Mouse (Mus musculus): ENCODE data around the gene Wdr13. TPM values are rescaled to one million over a fixed set of nuclear protein-coding genes. Genes with fewer than 3 reads are reported as not detected.

Gene Wdr13
- polyA plus RNA-seq, 1 experiment: 29.9 TPM

- no peaks in the 10 kb centered on the region for H3K4me1 ChIP-seq (ENCODE audit: control insufficient read depth, insufficient read depth, low read length)
- peak within 1 kb of the TSS; percentile 97 for H3K27ac ChIP-seq (ENCODE audit: insufficient read depth, low read length)
- TF ChIP-seq CTCF (IDR thresholded peaks at IDR 0.05; ENCODE audit: borderline replicate concordance, insufficient read depth, low read length): no peak
- TF ChIP-seq POLR2A (IDR thresholded peaks at IDR 0.05; ENCODE audit: low read depth, low read length): peak; percentile 79
- peak within 1 kb of the TSS; percentile 71 for H3K4me3 ChIP-seq (ENCODE audit: insufficient read depth, low read length)
These were observed 12.7 kb upstream of the Wdr13 start, which contains the start of gene Rbm3 for GRCm38 (mm10) chrX:8145153-8145991. Rbm3 (minus strand) TSS chrX:8145880.

GRCm38 (mm10) chrX:8143750-8144149 lies 11.1 kb upstream of the Wdr13 start:
- peak overlapping the region; percentile 71 for H3K4me3 ChIP-seq (ENCODE audit: insufficient read depth, low read length)
- no peak overlapping the region for H3K27ac ChIP-seq (ENCODE audit: insufficient read depth, low read length)
- TF ChIP-seq CTCF (IDR thresholded peaks at IDR 0.05; ENCODE audit: borderline replicate concordance, insufficient read depth, low read length): no peak
- TF ChIP-seq POLR2A (IDR thresholded peaks at IDR 0.05; ENCODE audit: low read depth, low read length): no peak
- no peaks in the 10 kb centered on the region for H3K4me1 ChIP-seq (ENCODE audit: control insufficient read depth, insufficient read depth, low read length)

DNA sequence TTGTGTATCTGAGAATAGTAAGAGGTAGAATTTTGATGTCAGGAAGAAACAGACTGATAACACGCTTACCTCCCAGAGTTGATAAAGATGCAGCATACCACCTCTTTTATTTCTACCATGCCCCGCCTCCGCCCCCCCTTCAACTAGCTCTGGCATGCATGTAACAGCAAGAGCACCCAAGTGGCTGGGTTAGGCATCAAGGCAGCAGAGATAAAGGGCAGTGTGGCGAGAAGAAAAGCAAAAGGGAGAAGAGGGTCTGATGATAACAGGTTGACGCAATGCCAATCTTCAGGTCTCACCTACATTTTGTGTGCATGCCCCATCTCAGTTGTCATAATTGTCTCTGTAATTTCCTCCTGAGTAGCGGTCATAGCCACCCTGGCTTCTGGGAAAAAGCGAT lies 10.3 kb upstream of the Wdr13 start:
- Histone ChIP-seq H3K4me1 (ENCODE audit: control insufficient read depth, insufficient read depth, low read length) (no peaks in the 10 kb centered on the region), H3K4me3 (ENCODE audit: insufficient read depth, low read length) (peak overlapping the region; percentile 21; the same call in 1 of the 2 replicates), H3K27ac (ENCODE audit: insufficient read depth, low read length) (no peak overlapping the region)
- TF ChIP-seq CTCF (IDR thresholded peaks at IDR 0.05; ENCODE audit: borderline replicate concordance, insufficient read depth, low read length) (no peak), POLR2A (IDR thresholded peaks at IDR 0.05; ENCODE audit: low read depth, low read length) (no peak)

GRCm38 (mm10) chrX:8141058-8141457 lies 8.4 kb upstream of the Wdr13 start:
- H3K27ac ChIP-seq (ENCODE audit: insufficient read depth, low read length): no peak overlapping the region
- TF ChIP-seq POLR2A (IDR thresholded peaks at IDR 0.05; ENCODE audit: low read depth, low read length) (no peak), CTCF (IDR thresholded peaks at IDR 0.05; ENCODE audit: borderline replicate concordance, insufficient read depth, low read length) (no peak)
- H3K4me3 ChIP-seq (ENCODE audit: insufficient read depth, low read length): no peak overlapping the region
- H3K4me1 ChIP-seq (ENCODE audit: control insufficient read depth, insufficient read depth, low read length): no peaks in the 10 kb centered on the region

DNA sequence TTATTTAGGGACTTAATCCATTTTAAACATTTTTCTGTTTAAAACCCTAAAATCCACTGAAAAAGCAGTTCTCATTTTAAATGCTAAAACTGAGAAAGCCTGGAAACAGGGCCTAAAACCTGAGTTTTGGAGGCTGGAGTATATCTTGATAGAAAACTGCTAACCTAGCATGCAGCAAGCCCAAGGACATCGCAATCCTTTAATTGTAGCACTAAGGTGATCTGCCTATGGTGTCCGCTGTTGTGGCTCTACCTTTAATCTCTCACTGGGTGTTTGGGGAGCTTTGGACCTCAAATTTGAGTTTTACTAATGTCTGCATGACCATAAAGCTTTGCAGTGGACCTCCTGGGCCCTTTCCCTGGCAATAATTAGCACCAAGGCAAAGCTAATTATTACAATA lies 7.8 kb upstream of the Wdr13 start:
- H3K4me3 ChIP-seq (ENCODE audit: insufficient read depth, low read length): no peak overlapping the region
- no peak overlapping the region for H3K27ac ChIP-seq (ENCODE audit: insufficient read depth, low read length)
- TF ChIP-seq CTCF (IDR thresholded peaks at IDR 0.05; ENCODE audit: borderline replicate concordance, insufficient read depth, low read length): no peak
- no peak for TF ChIP-seq POLR2A (IDR thresholded peaks at IDR 0.05; ENCODE audit: low read depth, low read length)

GRCm38 (mm10) chrX:8139480-8139879 lies 6.8 kb upstream of the Wdr13 start:
- Histone ChIP-seq H3K4me1 (ENCODE audit: control insufficient read depth, insufficient read depth, low read length) (no peaks in the 10 kb centered on the region), H3K4me3 (ENCODE audit: insufficient read depth, low read length) (no peak overlapping the region), H3K27ac (ENCODE audit: insufficient read depth, low read length) (no peak overlapping the region)
- TF ChIP-seq CTCF (IDR thresholded peaks at IDR 0.05; ENCODE audit: borderline replicate concordance, insufficient read depth, low read length) (no peak), POLR2A (IDR thresholded peaks at IDR 0.05; ENCODE audit: low read depth, low read length) (no peak)

More for the DNA sequence above, 7.8 kb upstream of the Wdr13 start:
- H3K4me1 ChIP-seq (ENCODE audit: control insufficient read depth, insufficient read depth, low read length): no peaks in the 10 kb centered on the region

- TF ChIP-seq CTCF (IDR thresholded peaks at IDR 0.05; ENCODE audit: borderline replicate concordance, insufficient read depth, low read length): no peak
- TF ChIP-seq POLR2A (IDR thresholded peaks at IDR 0.05; ENCODE audit: low read depth, low read length): peak; percentile 37; the same call in 1 of the 2 replicates
- H3K4me3 ChIP-seq (ENCODE audit: insufficient read depth, low read length): no peak overlapping the region
- 0 out of 2 replicates have a peak, but pooled peaks cover 4% of the 10 kb centered on the region for H3K4me1 ChIP-seq (ENCODE audit: control insufficient read depth, insufficient read depth, low read length)
- H3K27ac ChIP-seq (ENCODE audit: insufficient read depth, low read length): no peak overlapping the region
These were observed 3.2 kb upstream of the Wdr13 start for GRCm38 (mm10) chrX:8135886-8136285.

GRCm38 (mm10) chrX:8131393-8131792 lies 1.3 kb downstream of the Wdr13 start:
- peak overlapping the region; percentile 30 for H3K4me3 ChIP-seq (ENCODE audit: insufficient read depth, low read length)
- peak overlapping the region; percentile 24; the same call in 1 of the 2 replicates for H3K27ac ChIP-seq (ENCODE audit: insufficient read depth, low read length)
- H3K4me1 ChIP-seq (ENCODE audit: control insufficient read depth, insufficient read depth, low read length): 0 out of 2 replicates have a peak, but pooled peaks cover 4% of the 10 kb centered on the region
- TF ChIP-seq POLR2A (IDR thresholded peaks at IDR 0.05; ENCODE audit: low read depth, low read length) (no peak), CTCF (IDR thresholded peaks at IDR 0.05; ENCODE audit: borderline replicate concordance, insufficient read depth, low read length) (no peak)

GRCm38 (mm10) chrX:8125235-8125634 lies 7.5 kb downstream of the Wdr13 start:
- no peaks in the 10 kb centered on the region for H3K4me1 ChIP-seq (ENCODE audit: control insufficient read depth, insufficient read depth, low read length)
- H3K4me3 ChIP-seq (ENCODE audit: insufficient read depth, low read length): no peak overlapping the region
- no peak overlapping the region for H3K27ac ChIP-seq (ENCODE audit: insufficient read depth, low read length)
- TF ChIP-seq CTCF (IDR thresholded peaks at IDR 0.05; ENCODE audit: borderline replicate concordance, insufficient read depth, low read length): no peak

DNA sequence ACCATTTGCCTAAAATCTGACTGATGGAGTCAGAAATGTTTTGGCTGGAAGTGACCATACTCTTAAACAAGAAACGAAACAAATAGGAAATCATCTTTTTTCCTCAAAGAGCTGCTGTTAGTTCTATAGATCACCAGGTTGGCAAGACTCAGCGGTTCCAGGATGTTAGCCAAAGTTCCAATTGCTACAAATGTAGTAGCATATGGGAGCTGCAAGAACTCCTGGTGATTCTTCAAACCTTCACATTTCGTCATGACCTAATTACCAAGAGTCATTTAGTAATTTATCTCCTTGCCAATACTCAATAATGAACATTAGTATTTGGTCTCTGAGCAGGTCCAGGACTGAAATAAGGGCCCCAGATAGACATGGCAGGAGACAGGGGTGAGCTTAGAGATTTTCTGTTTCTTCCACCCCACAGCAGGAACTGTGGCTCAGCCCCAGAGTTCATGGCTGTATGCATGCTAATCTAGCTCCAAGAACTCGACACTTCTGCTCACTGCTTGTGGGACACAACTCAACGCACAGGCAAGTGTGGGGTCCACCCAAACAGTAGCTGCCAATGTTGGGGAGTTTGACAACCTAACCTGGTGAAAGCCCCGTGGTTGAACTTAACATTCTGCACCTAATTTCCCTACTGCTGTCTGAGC lies 8.7 kb downstream of the Wdr13 start:
- no peak for TF ChIP-seq CTCF (IDR thresholded peaks at IDR 0.05; ENCODE audit: borderline replicate concordance, insufficient read depth, low read length)
- no peak for TF ChIP-seq POLR2A (IDR thresholded peaks at IDR 0.05; ENCODE audit: low read depth, low read length)
- H3K4me3 ChIP-seq (ENCODE audit: insufficient read depth, low read length): no peak overlapping the region
- no peak overlapping the region for H3K27ac ChIP-seq (ENCODE audit: insufficient read depth, low read length)
- no peaks in the 10 kb centered on the region for H3K4me1 ChIP-seq (ENCODE audit: control insufficient read depth, insufficient read depth, low read length)

All from embryonic fibroblast, embryonic 13.5 days (primary cell).